Mouse (Mus musculus) kidney, postnatal 4 days (tissue): ENCODE measurements around the gene Rhobtb1.

Experiments
- DNase-seq, 2 experiments: peaks; one replicate each; pipeline ENCODE4 v3.0.0; 2021; ENCODE audit warnings: mixed read lengths in 2 of 2

Gene Rhobtb1

DNA sequence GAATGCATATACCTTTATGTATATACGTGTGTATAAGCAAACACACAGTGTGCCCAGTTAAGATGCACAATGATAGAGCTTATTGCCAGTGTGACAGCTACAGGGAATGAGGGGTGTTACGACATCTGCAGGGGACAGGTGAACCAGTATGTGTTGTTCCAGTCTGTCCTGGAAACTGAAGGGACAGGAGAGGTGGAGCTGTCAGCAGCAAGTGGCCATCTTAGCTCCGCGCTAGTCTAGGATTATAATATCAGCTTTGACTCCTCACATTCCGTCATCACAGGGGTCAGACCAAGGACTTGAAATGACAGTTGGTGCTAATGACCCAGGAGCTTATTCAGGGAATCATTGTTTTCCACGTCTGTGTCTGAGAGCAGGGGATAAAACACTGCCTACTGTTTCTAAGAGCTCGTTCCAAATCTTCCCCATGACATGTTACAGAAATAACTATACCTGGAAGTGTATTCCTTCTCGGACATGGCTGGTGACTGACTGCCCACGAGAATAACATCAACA lies 125.7 kb downstream of the Rhobtb1 start:
- DNase-seq, result no peak

- no peak for DNase-seq
Measured at GRCm38 (mm10) chr10:69278764-69279606, 127.8 kb downstream of the Rhobtb1 start.

GRCm38 (mm10) chr10:69279607-69279978 lies 128.4 kb downstream of the Rhobtb1 start:
- no peak for DNase-seq

DNA sequence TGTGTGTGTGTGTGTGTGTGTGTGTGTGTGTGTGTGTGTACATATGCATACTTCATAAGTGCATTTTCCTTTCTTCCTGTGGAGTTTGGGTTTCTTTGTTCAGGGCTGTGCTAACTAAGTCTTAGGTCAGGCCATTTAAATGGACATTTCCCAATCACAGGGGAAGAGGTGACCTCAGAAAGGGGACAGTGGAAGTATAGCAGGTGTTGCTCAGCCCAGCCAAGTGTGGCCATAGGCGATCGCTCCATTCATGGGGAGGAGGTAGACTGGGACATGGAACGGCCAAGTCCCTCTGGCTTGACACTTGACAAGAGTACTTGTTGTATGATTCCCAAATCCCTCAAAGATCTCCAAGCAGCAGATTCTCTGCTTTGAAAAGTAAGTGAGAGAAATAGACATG lies 135.7 kb downstream of the Rhobtb1 start:
- no peak for DNase-seq

GRCm38 (mm10) chr10:69288086-69288485 lies 136.9 kb downstream of the Rhobtb1 start:
- DNase-seq, result no peak

DNA sequence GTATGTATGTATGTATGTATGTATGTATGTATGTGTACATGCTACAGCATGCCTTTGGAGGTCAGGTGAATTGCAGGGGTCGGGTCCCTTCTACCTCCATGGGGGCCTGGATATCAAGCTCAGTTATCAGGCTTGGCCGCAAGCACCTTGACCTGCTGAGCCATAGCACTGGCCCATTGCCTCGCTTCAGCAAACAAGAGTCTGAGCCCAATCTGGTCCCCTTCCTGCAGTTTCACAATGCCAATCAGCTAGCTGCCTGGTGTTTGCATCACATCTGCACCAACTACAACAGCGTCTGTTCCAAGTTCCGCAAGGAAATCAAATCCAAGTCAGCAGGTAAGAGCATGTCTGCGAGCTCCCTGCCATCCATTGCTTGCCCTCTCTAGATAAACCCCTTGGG lies 137.5 kb downstream of the Rhobtb1 start:
- no peak for DNase-seq

- no peak for DNase-seq
Measured at GRCm38 (mm10) chr10:69290736-69291135, 139.5 kb downstream of the Rhobtb1 start.

GRCm38 (mm10) chr10:69295919-69296318 lies 144.7 kb downstream of the Rhobtb1 start:
- no peak for DNase-seq

DNA sequence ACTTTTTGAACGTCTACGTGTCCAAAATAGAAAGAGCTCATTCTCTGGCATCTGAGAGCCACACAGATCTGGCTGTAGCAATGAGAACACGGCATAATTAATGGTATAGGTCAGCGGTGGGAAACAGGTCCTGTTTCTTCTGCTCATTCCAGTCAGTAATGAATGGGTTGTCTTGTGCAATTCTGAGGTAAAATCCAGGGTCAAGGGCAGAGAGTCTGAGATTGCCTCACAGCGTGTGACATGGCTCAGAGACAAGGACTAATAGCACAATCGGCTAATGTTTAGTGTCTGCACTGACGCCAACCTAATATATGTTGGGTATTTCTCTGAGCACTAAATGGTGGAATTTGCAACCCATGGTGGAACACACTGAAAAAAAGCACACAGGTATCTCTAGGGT lies 148.8 kb downstream of the Rhobtb1 start:
- DNase-seq, result no peak

DNA sequence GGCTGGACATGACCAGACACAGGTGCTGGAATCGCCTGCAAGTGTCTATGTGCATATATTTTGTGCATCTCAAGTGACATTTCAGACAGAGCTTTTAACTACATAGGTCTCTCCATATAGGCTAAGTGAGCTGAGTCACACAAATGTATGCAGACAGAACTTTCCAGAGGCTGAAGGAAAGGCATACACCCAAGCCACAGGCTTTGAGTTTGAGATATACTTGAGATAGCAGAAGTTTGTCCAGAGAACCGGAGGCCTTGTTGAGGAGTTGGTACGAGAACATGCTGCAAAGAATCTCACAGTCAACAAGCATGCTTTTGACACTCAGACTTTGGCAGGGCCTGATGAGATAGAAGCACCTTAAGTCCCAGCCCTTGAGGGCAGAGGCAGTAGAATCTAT lies 151.4 kb downstream of the Rhobtb1 start:
- no peak for DNase-seq

DNA sequence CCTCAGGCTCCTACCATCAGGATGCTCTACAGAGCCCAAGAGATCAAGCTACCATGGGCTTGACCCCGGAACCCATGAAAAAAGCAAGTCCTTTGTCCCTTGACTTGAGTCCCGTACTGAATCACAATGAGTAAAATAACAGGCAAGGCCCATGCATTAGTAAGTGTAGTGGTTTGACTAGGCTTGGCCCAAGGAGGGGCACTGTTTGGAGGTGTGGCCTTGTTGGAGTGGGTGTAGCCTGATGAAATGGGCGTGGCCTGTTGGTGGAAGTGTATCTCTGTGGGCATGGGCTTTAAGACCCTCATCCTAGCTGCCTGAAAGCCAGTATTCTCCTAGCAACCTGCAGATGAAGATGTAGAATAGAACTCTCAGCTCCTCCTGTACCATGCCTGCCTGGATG lies 153.6 kb downstream of the Rhobtb1 start:
- no peak for DNase-seq

GRCm38 (mm10) chr10:69305600-69305999 lies 154.4 kb downstream of the Rhobtb1 start:
- DNase-seq, result peak; percentile 52 to 70

GRCm38 (mm10) chr10:69306205-69306604 lies 155.0 kb downstream of the Rhobtb1 start:
- peak; percentile 70 to 77 for DNase-seq

GRCm38 (mm10) chr10:69307067-69307466 lies 155.8 kb downstream of the Rhobtb1 start:
- peak; percentile 74 to 80 for DNase-seq

DNA sequence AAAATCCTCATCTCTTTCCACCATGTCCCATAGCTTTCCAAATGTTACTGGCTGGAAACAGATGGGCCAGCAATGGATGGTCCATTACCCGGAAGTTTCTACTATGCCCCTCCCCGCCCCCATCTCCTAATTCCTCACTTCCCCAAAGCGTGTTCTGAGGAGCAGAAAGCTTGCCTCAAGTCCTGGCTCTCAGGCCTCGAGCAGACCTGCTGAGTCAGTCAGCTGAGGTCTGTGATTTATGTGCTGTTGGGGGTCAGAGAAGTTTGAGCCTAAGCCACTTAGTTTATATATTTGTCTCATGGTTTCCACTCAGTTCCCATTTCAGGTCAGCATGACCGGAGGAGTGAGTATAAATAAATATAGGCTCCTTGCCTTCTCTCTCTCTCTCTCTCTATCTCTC lies 157.9 kb downstream of the Rhobtb1 start:
- no peak for DNase-seq

GRCm38 (mm10) chr10:69311867-69312266 lies 160.6 kb downstream of the Rhobtb1 start:
- DNase-seq, result no peak

DNA sequence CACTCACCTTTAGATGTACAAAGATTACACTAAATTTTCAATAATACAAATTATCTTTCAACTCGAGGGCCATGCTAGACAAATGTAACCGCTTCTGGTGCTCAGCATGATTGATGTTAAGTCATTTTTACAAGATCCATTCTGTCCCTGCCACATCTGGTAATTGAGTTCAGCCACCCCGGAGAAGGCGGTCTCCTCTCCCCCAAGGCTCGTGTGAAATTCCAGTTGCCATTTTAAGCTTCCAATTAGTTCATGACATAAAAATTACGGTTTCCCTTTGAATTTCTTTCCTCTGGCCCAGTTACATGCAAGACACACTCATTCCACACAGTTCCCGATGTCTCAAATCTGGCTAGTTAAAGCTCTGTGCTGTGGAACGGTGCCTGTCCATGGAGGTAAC lies 162.7 kb downstream of the Rhobtb1 start:
- DNase-seq, result no peak

GRCm38 (mm10) chr10:69318514-69318913 lies 167.3 kb downstream of the Rhobtb1 start:
- no peak for DNase-seq

- peak; percentile 94 to 95 for DNase-seq
Measured at GRCm38 (mm10) chr10:69320667-69321518, 169.7 kb downstream of the Rhobtb1 start.

- DNase-seq, result no peak
Measured at GRCm38 (mm10) chr10:69321519-69322035, 170.3 kb downstream of the Rhobtb1 start.

DNA sequence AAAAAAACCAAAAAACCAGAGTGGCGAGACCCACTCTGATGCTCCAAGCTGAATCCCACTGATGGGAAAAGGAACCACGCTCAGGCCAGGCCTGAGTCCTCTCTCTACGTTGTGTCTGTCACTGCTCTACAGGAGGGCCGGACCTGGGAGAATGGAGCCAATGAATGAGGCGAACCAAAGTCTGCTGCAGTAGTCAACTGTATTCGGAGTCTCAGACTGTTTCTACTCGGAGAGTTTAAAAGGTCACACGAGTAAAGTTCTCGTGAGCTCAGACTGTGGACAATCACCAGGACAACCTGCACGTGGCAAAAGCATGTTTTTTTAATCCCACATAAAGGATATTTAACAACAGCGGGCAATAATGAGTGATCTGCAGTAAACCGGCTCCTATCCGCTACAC lies 172.8 kb downstream of the Rhobtb1 start:
- no peak for DNase-seq

GRCm38 (mm10) chr10:69324816-69325215 lies 173.6 kb downstream of the Rhobtb1 start:
- DNase-seq, result no peak

DNA sequence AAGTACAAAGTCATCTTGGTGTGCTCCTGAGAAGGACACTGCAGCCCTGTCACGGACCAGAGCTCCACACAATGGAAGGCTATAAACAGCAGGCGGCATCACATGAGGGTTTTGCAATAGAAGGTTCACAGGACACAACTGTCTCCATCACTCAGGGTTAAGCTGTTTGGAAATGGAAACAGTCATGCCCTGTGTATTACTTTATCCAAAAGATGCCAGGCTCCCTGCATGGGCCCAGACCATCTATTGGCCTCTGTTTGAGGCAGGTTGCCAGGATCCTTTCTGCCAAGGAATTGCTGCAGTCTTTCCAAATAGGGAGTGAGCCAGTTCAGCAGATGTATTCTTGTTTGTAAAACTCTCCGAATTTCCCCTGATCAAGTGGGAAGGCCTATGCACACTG lies 175.2 kb downstream of the Rhobtb1 start:
- DNase-seq, result no peak

GRCm38 (mm10) chr10:69327362-69327761 lies 176.1 kb downstream of the Rhobtb1 start:
- no peak for DNase-seq
